Mouse (Mus musculus) ovary, adult 2 months (tissue): ENCODE data around the gene Vipas39. TPM values are rescaled to one million over a fixed set of nuclear protein-coding genes. Genes with fewer than 3 reads are reported as not detected.

Source experiments
- polyA plus RNA-seq: library from polyadenylated mRNA; depleted of rRNA; stranded (reverse); fragments of >200 nt; gene quantifications from 2 replicates; pipeline ENCODE4 v1.2.3, GENCODE M21; 2012; rRNA removed

Gene Vipas39
- polyA plus RNA-seq = 33.8 and 39.1 TPM in 2 replicates

DNA sequence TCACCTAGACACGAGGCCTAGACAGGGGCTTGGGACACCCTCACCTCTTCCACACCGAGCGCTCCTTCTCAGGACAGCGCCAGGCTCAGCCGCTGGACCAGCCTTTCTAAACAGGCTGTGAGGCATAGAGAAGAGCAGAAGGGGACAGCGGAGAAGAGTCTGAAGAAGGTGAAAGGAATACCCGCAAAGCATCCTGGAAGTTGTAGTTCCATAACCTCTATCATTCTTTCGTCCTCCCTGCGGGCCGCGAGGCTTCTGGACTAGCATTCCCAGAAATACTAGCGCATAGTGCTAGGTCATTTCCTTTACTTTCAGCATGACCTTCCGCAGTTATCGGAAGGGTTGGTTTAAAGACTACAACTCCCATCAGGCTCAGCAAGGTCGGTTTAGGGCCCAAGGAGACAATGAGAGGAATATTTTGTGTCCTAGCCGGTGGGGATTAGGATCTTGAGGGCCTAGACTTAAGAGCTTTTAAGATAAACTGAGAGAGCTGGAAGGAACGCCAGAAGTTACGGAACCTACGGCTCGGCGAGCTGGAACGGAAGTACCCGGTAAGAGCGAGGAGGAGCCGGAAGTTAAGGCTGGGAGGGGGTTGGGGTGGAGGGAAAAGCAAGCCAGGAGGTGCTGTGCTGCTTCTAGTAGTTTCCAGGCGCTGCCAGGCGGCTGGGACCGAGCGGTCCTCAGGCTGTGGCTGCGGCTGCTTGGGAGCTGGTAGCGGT, at the start of gene Vipas39, which contains the start of gene Ahsa1:
TSS of gene Vipas39 (minus strand) at position 149 of the 719 bp plus-strand sequence.
TSS of gene Ahsa1 (plus strand) at position 372 of the 719 bp plus-strand sequence.

DNA sequence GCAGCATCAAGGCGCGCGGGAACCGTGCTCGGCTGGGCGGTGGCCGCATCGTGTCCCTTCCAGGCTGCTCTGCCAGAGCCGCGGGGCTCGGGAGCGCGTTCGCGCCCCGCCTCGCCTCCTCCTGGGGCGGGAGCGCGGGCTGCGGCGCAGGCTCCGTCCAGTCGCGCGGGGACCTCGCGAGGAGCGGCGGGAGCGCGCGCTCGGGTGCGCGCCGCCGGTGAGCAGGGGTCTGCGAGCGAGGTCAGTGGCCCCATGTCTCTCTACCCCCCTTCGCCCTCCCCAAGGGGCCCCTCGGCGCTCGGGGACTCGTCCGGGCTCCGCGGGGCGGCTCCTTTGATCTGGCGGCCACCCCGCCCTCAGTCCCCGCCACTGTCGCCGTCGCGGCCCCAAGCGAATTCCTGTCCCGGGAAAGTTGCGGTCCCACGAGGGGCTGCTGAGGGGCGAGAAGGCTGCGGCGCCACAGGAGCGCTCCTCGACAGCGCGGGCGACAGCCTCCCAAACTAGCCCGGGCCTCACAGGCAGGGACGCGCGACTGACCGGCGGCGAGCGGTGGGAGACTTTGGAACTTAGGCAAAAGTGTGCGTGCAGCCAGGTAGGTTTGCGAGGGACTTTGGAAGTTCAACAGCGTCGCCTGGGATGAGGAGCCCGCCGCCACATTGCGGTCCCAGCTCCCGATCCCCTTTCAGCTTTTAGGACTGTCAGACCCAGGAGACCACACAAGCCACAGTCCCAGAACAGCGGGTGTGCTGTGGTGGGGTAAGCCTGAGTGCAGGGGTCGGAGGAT, 33.8 kb upstream of the Vipas39 start, which contains the start of gene Ism2:
TSS of gene Ism2 (minus strand) at position 49 of the 784 bp plus-strand sequence.

GRCm38 (mm10) chr12:87238632-87239031, 27.4 kb downstream of the Vipas39 start, which contains the start of gene Noxred1:
TSS of gene Noxred1 (minus strand) at chr12:87238732.

GRCm38 (mm10) chr12:87199973-87200586, 66.0 kb downstream of the Vipas39 start, which contains the start of gene Tmed8:
TSS of gene Tmed8 (minus strand) at chr12:87200454.

DNA sequence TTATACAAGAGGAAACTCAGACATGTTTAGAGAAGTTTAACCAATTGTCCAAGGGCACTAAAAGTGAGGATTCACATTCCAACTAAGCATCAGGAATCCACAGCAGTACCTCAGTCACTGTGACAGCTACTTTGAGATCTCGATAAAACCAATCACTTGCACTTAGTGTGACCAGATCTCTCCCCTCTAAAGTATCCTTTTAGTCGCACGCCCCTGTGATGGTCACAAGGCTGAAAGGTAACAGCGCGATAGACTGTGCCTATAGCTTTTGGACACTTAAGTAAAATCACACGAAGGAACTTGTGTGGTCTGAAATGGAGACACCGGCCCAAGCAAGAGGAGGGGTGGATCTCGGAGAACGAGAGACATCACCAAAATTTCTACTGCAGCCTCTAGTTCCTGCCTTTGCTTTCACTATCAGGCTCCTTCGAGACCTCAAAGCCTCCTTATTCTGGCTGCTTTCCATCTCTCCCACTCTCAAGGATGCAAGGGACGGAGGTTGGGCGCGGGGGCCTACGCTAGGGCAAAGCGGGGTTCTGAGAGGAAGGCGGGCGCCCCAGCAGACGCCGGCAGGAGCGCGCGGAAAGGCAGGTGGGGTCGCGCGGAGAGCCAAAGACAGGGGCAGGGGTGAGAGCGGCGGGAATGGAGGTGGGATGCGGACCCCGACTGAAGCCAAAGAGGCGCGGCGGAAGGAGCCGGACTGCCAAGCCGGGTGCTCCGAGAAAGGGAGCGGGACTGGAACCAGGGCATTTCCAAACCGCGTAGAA, 66.7 kb downstream of the Vipas39 start, which contains the start of gene Samd15:
TSS of gene Samd15 (plus strand) at position 518 of the 767 bp plus-strand sequence.

Other genes with a start within 250 kb of the Vipas39 start
- gene Tmem63c, start 244.9 kb downstream of the Vipas39 start, polyA plus RNA-seq = 0.43 and 0.74 TPM in 2 replicates
- 2.2 and 3.5 TPM in 2 replicates for gene Ngb, start 163.7 kb downstream of the Vipas39 start, polyA plus RNA-seq
- 59.2 and 71.8 TPM in 2 replicates for gene Gstz1, start 119.1 kb downstream of the Vipas39 start, polyA plus RNA-seq
- gene Pomt2, start 118.3 kb downstream of the Vipas39 start, polyA plus RNA-seq = 25.1 and 25.4 TPM in 2 replicates
- gene Samd15, start 66.5 kb downstream of the Vipas39 start, polyA plus RNA-seq = 0.36 and 0.37 TPM in 2 replicates
- 6.1 and 6.4 TPM in 2 replicates for gene Tmed8, start 65.8 kb downstream of the Vipas39 start, polyA plus RNA-seq
- gene Noxred1, start 27.5 kb downstream of the Vipas39 start, polyA plus RNA-seq = 0.24 and 0.64 TPM in 2 replicates
- gene Ahsa1, start 223 bp upstream of the Vipas39 start, polyA plus RNA-seq = 74.1 and 75.4 TPM in 2 replicates
- 1.4 and 1.7 TPM in 2 replicates for gene Ism2, start 33.4 kb upstream of the Vipas39 start, polyA plus RNA-seq
- 8.2 and 19.2 TPM in 2 replicates for gene Sptlc2, start 122.1 kb upstream of the Vipas39 start, polyA plus RNA-seq
- gene Slirp, start 177.6 kb upstream of the Vipas39 start, polyA plus RNA-seq = 7.3 and 12.3 TPM in 2 replicates
- gene Alkbh1, start 177.8 kb upstream of the Vipas39 start, polyA plus RNA-seq = 22.2 and 22.5 TPM in 2 replicates
- 4.9 and 5.3 TPM in 2 replicates for gene Snw1, start 206.0 kb upstream of the Vipas39 start, polyA plus RNA-seq
- not detected in 2 replicates for gene Gm5788, start 228.5 kb upstream of the Vipas39 start, polyA plus RNA-seq
- not detected in 2 replicates for gene Gm8300, start 248.1 kb upstream of the Vipas39 start, polyA plus RNA-seq